9 mouse cellular contexts compared by ENCODE assay signal in genomic region chr2:167544004-167544356, GRCm38 (mm10). TPM values are rescaled to one million over a fixed set of nuclear protein-coding genes. Genes with fewer than 3 reads are reported as not detected.
DNase-seq lines count a peak whose midpoint lies in the region; ATAC-seq and TF ChIP-seq lines count a peak whose summit lies in the region.
"Had no signal": no experiment of that assay in that cellular context is flagged by ENCODE, and none has a peak within 500 bp of the region (broad histone marks: within the 10 kb centered on the region; RNA-seq: fewer than 3 reads in every experiment).

No protein-coding gene starts in this region.

- no peaks in the 10 kb centered on the region for H3K9me3 ChIP-seq in neural tube, embryonic 12.5 days

- 64% methylated on average over 4 of the region's 4 CpGs for WGBS in liver, adult 2 months
- WGBS in neural tube, embryonic 12.5 days, result 15% methylated on average over 4 of the region's 4 CpGs
- WGBS in thymus, adult 2 months, result 87% methylated on average over 4 of the region's 4 CpGs

- ATAC-seq in neural tube, embryonic 12.5 days (ENCODE audit: low FRiP score, low read depth), result no peak

- no peak for TF ChIP-seq CTCF in liver, adult 2 months (IDR thresholded peaks at IDR 0.05; ENCODE audit: low read depth, low read length)
- TF ChIP-seq CTCF in thymus, adult 2 months (IDR thresholded peaks at IDR 0.05; ENCODE audit: borderline replicate concordance, control insufficient read depth, extremely low read depth, insufficient read depth, low read length, poor library complexity), result no peak

- no peaks in the 10 kb centered on the region for H3K4me1 ChIP-seq in liver, adult 2 months (ENCODE audit: control insufficient read depth, insufficient read depth, low read length)
- H3K4me1 ChIP-seq in neural tube, embryonic 12.5 days, result peaks cover 46% of the 10 kb centered on the region
- H3K4me1 ChIP-seq in thymus, adult 2 months (replicated peaks; ENCODE audit: control insufficient read depth, insufficient read depth, low read length), result peaks cover 21% of the 10 kb centered on the region

- no peaks in the 10 kb centered on the region for H3K27me3 ChIP-seq in liver, adult 2 months (ENCODE audit: control insufficient read depth, insufficient read depth, low read length)
- peaks cover 9% of the 10 kb centered on the region; the same call in 1 of the 2 replicates for H3K27me3 ChIP-seq in neural tube, embryonic 12.5 days (replicated peaks)
- no peaks in the 10 kb centered on the region for H3K27me3 ChIP-seq in thymus, adult 2 months (ENCODE audit: control insufficient read depth, insufficient read depth, low read length)

- 0 out of 2 replicates have a peak, but pooled peaks cover 2% of the 10 kb centered on the region for H3K79me2 ChIP-seq in liver, adult 2 months (ENCODE audit: control insufficient read depth, insufficient read depth, low read length)

- no peaks in the 10 kb centered on the region for H3K36me3 ChIP-seq in liver, adult 2 months (ENCODE audit: control insufficient read depth, insufficient read depth, low read length)
- H3K36me3 ChIP-seq in neural tube, embryonic 12.5 days, result no peaks in the 10 kb centered on the region
- H3K36me3 ChIP-seq in thymus, adult 2 months (ENCODE audit: control insufficient read depth, insufficient read depth, low read length), result no peaks in the 10 kb centered on the region

- no peak overlapping the region for H3K9ac ChIP-seq in liver, adult 2 months (ENCODE audit: low read depth, low read length)
- no peak overlapping the region for H3K9ac ChIP-seq in neural tube, embryonic 12.5 days

- no peak for TF ChIP-seq POLR2A in liver, adult 2 months (IDR thresholded peaks at IDR 0.05; ENCODE audit: extremely low read depth, insufficient read depth, low read length)
- TF ChIP-seq POLR2A in thymus, adult 2 months (IDR thresholded peaks at IDR 0.05; ENCODE audit: control insufficient read depth, extremely low read depth, insufficient read depth, low read length, poor library complexity), result no peak

- H3K4me2 ChIP-seq in neural tube, embryonic 12.5 days (replicated peaks), result peak overlapping the region; percentile 5; the same call in 1 of the 2 replicates

- DNase-seq in liver, adult 2 months (ENCODE audit: extremely low read depth, low read depth, low spot score), result peak; percentile 19
- DNase-seq in liver, result no peak
- DNase-seq in fibroblast of lung, adult 2 months (ENCODE audit: low read depth), result peak; percentile 87
- DNase-seq in kidney, postnatal 4 days, result peak; percentile 55 to 73
- DNase-seq in thymus, adult 2 months, result no peak
- DNase-seq in adrenal gland, postnatal 10 days, result no peak
- DNase-seq in ovary, adult 18-20 months (ENCODE audit: low spot score), result no peak
- DNase-seq: thymus, postnatal 36 days had no signal

- H3K27ac ChIP-seq in liver, adult 2 months (replicated peaks; ENCODE audit: insufficient read depth, low read depth, low read length), result peak overlapping the region; percentile 82
- peak overlapping the region; percentile 11; the same call in 1 of the 2 replicates for H3K27ac ChIP-seq in neural tube, embryonic 12.5 days
- no peak overlapping the region for H3K27ac ChIP-seq in thymus, adult 2 months (ENCODE audit: control insufficient read depth, insufficient read depth, low read length)

- H3K4me3 ChIP-seq in liver, adult 2 months (ENCODE audit: insufficient read depth, low read depth, low read length), result no peak overlapping the region
- no peak overlapping the region for H3K4me3 ChIP-seq in neural tube, embryonic 12.5 days
- H3K4me3 ChIP-seq in thymus, adult 2 months (ENCODE audit: control insufficient read depth, insufficient read depth, low read length), result no peak overlapping the region

RNA-seq across cellular contexts. Expression of gene Snai1, which starts 6.0 kb away (rescaled TPM):
- total RNA-seq in liver, adult 2 months (2014; rRNA removed), result 0.13 and 0.18 TPM in 2 replicates
- 2.2 and 2.7 TPM in 2 replicates for polyA plus RNA-seq in liver, adult 2 months (2012; rRNA removed)
- 21.7 and 23.2 TPM in 2 replicates for polyA plus RNA-seq in neural tube, embryonic 12.5 days (2016; fragmentation: Nextera tagmentation; extraction: Ambion mirVana)
- polyA plus RNA-seq in thymus, adult 2 months (2012; rRNA removed), result 10.6 and 10.7 TPM in 2 replicates
- total RNA-seq in adrenal gland, postnatal 10 days (2021), result 1 to 10 TPM; 6.2 to 8.5 TPM

RNA-seq across cellular contexts. Expression of gene Spata2, which starts 51.3 kb away (rescaled TPM):
- 2.5 and 3.1 TPM in 2 replicates for total RNA-seq in liver, adult 2 months (2014; rRNA removed)
- 9.6 and 10.7 TPM in 2 replicates for polyA plus RNA-seq in liver, adult 2 months (2012; rRNA removed)
- 24.2 and 25.7 TPM in 2 replicates for polyA plus RNA-seq in neural tube, embryonic 12.5 days (2016; fragmentation: Nextera tagmentation; extraction: Ambion mirVana)
- 60.6 and 65.2 TPM in 2 replicates for polyA plus RNA-seq in thymus, adult 2 months (2012; rRNA removed)
- total RNA-seq in adrenal gland, postnatal 10 days (2021), result 10 to 100 TPM; 26.5 to 28.9 TPM

RNA-seq across cellular contexts. Expression of gene Rnf114, which starts 51.5 kb away (rescaled TPM):
- total RNA-seq in liver, adult 2 months (2014; rRNA removed), result 44.3 and 55.0 TPM in 2 replicates
- 71.0 and 71.9 TPM in 2 replicates for polyA plus RNA-seq in liver, adult 2 months (2012; rRNA removed)
- 130 and 134 TPM in 2 replicates for polyA plus RNA-seq in neural tube, embryonic 12.5 days (2016; fragmentation: Nextera tagmentation; extraction: Ambion mirVana)
- 189 and 234 TPM in 2 replicates for polyA plus RNA-seq in thymus, adult 2 months (2012; rRNA removed)
- 10 to 100 TPM; 51.0 to 55.9 TPM for total RNA-seq in adrenal gland, postnatal 10 days (2021)

Comparison
In these comparisons a context has a peak if more than half of its experiments do, and no peak if none do; other contexts are left out.
1. DNase-seq: peak in liver, adult 2 months (single experiment), fibroblast of lung, adult 2 months (single experiment) and kidney, postnatal 4 days (2 of 2); none in liver (single experiment), thymus, adult 2 months (single experiment), adrenal gland, postnatal 10 days (single experiment) and ovary, adult 18-20 months (single experiment).